9 mouse cellular contexts compared by ENCODE assay signal in the genomic region with DNA sequence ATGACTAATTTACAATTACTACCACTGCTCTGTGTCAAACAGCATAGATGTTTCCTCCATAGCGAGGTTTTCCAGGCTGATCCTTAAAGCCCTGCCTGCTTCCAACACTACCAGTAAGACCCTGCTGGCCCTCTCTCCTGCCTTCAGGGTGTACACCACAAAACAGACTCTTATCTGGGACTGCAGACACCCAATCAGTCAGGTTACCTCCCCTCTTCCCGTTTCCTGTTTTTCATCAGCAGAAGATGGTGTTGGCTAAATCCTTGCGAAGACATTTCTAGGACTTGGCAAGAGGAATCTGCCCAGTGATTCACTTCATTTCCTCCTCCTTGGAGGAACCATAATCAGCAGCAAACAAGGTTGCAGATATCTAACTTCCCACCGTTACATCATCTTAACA.
DNase-seq lines count a peak whose midpoint lies in the region; ATAC-seq and TF ChIP-seq lines count a peak whose summit lies in the region.
"Had no signal": no experiment of that assay in that cellular context is flagged by ENCODE, and none has a peak within 500 bp of the region (broad histone marks: within the 10 kb centered on the region; RNA-seq: fewer than 3 reads in every experiment).

No protein-coding gene starts in this region.

- ATAC-seq in heart, embryonic 16.5 days (replicated peaks; ENCODE audit: extremely low read depth, insufficient read depth, low FRiP score), result peak; percentile 65
- peak; percentile 96 for ATAC-seq in liver, embryonic 13.5 days (ENCODE audit: low read depth)
- ATAC-seq in stomach, postnatal 0 days (ENCODE audit: low FRiP score, low TSS enrichment), result peak; percentile 59; the same call in 1 of the 2 replicates
- ATAC-seq in midbrain, postnatal 0 days (ENCODE audit: low FRiP score), result no peak

- no peaks in the 10 kb centered on the region for H3K36me3 ChIP-seq in heart, embryonic 16.5 days (ENCODE audit: control insufficient read depth, insufficient read depth)
- H3K36me3 ChIP-seq in liver, embryonic 13.5 days, result no peaks in the 10 kb centered on the region
- H3K36me3 ChIP-seq in stomach, postnatal 0 days (ENCODE audit: control insufficient read depth, insufficient read depth, low read length), result no peaks in the 10 kb centered on the region
- H3K36me3 ChIP-seq in midbrain, postnatal 0 days (ENCODE audit: insufficient read depth, low read length), result no peaks in the 10 kb centered on the region

- no peak for TF ChIP-seq CTCF in stomach, postnatal 0 days (IDR thresholded peaks at IDR 0.05; ENCODE audit: low read depth)
- no peak for TF ChIP-seq CTCF in midbrain, postnatal 0 days (IDR thresholded peaks at IDR 0.05)

- 45% methylated on average over 4 of the region's 4 CpGs for WGBS in heart, embryonic 16.5 days
- WGBS in liver, embryonic 13.5 days (ENCODE audit: insufficient replicate concordance), result 9% methylated on average over 4 of the region's 4 CpGs
- 70% methylated on average over 4 of the region's 4 CpGs for WGBS in stomach, postnatal 0 days
- WGBS in midbrain, postnatal 0 days, result 81% methylated on average over 4 of the region's 4 CpGs

- no peak overlapping the region for H3K4me2 ChIP-seq in heart, embryonic 16.5 days (ENCODE audit: low read depth, low read length)
- peak overlapping the region; percentile 47 for H3K4me2 ChIP-seq in liver, embryonic 13.5 days
- H3K4me2 ChIP-seq in stomach, postnatal 0 days (replicated peaks; ENCODE audit: low read depth), result no peak overlapping the region
- H3K4me2 ChIP-seq in midbrain, postnatal 0 days (ENCODE audit: low read depth, low read length, poor library complexity, severe bottlenecking), result no peak overlapping the region

- peaks cover 2% of the 10 kb centered on the region for H3K4me1 ChIP-seq in heart, embryonic 16.5 days (ENCODE audit: control insufficient read depth, insufficient read depth, low read length)
- peaks cover 52% of the 10 kb centered on the region for H3K4me1 ChIP-seq in liver, embryonic 13.5 days (replicated peaks)
- H3K4me1 ChIP-seq in stomach, postnatal 0 days (replicated peaks; ENCODE audit: control insufficient read depth, insufficient read depth), result no peaks in the 10 kb centered on the region
- H3K4me1 ChIP-seq in midbrain, postnatal 0 days (ENCODE audit: insufficient read depth, low read length), result no peaks in the 10 kb centered on the region

- no peak overlapping the region for H3K4me3 ChIP-seq in heart, embryonic 16.5 days (ENCODE audit: low read length)
- H3K4me3 ChIP-seq in liver, embryonic 13.5 days (replicated peaks), result peak overlapping the region; percentile 10; the same call in 1 of the 2 replicates
- no peak overlapping the region for H3K4me3 ChIP-seq in stomach, postnatal 0 days (ENCODE audit: low read depth, low read length)
- no peak overlapping the region for H3K4me3 ChIP-seq in midbrain, postnatal 0 days (ENCODE audit: low read depth, low read length)

- no peaks in the 10 kb centered on the region for H3K9me3 ChIP-seq in heart, embryonic 16.5 days (replicated peaks; ENCODE audit: control insufficient read depth, low read length)
- H3K9me3 ChIP-seq in liver, embryonic 13.5 days (replicated peaks), result no peaks in the 10 kb centered on the region
- no peaks in the 10 kb centered on the region for H3K9me3 ChIP-seq in stomach, postnatal 0 days (ENCODE audit: control insufficient read depth, low read length)
- H3K9me3 ChIP-seq in midbrain, postnatal 0 days (ENCODE audit: low read length), result no peaks in the 10 kb centered on the region

- peak overlapping the region; percentile 47 for H3K27ac ChIP-seq in heart, embryonic 16.5 days (ENCODE audit: low read length)
- H3K27ac ChIP-seq in liver, embryonic 13.5 days, result peak overlapping the region; percentile 73
- no peak overlapping the region for H3K27ac ChIP-seq in stomach, postnatal 0 days (replicated peaks)
- no peak overlapping the region for H3K27ac ChIP-seq in midbrain, postnatal 0 days (ENCODE audit: low read depth, low read length)

- TF ChIP-seq EP300 in stomach, postnatal 0 days (optimal IDR thresholded peaks at IDR 0.05), result no peak

- H3K9ac ChIP-seq in heart, embryonic 16.5 days (ENCODE audit: low read length), result no peak overlapping the region
- 0 out of 2 replicates have a peak overlapping the region, but pooled peaks have one; percentile 18 for H3K9ac ChIP-seq in liver, embryonic 13.5 days
- no peak overlapping the region for H3K9ac ChIP-seq in stomach, postnatal 0 days (ENCODE audit: low read length)
- H3K9ac ChIP-seq in midbrain, postnatal 0 days (replicated peaks; ENCODE audit: low read length, poor library complexity, severe bottlenecking), result no peak overlapping the region

- no peaks in the 10 kb centered on the region for H3K27me3 ChIP-seq in heart, embryonic 16.5 days (ENCODE audit: control insufficient read depth, insufficient read depth, low read length)
- no peaks in the 10 kb centered on the region for H3K27me3 ChIP-seq in liver, embryonic 13.5 days
- H3K27me3 ChIP-seq in stomach, postnatal 0 days (ENCODE audit: control insufficient read depth, insufficient read depth, low read length), result no peaks in the 10 kb centered on the region
- H3K27me3 ChIP-seq in midbrain, postnatal 0 days (ENCODE audit: insufficient read depth, low read length), result no peaks in the 10 kb centered on the region

- peak; percentile 97 for DNase-seq in heart, adult 11 months
- DNase-seq in heart, postnatal 4 days, result no peak
- DNase-seq in liver, embryonic 13.5 days, result peak; percentile 50
- peak; percentile 19 for DNase-seq in stomach, postnatal 0 days (ENCODE audit: low spot score)
- no peak for DNase-seq in urinary bladder, postnatal 4 days (ENCODE audit: low spot score in 2 of 2)
- no peak for DNase-seq in midbrain, postnatal 0 days (ENCODE audit: low spot score)
- no peak for DNase-seq in retina, postnatal 1 day
- DNase-seq: cerebellum, postnatal 36 days had no signal

Comparison
In these comparisons a context has a peak if more than half of its experiments do, and no peak if none do; other contexts are left out.
1. DNase-seq: peak in heart, adult 11 months (single experiment), liver, embryonic 13.5 days (single experiment) and stomach, postnatal 0 days (single experiment); none in heart, postnatal 4 days (single experiment), urinary bladder, postnatal 4 days (0 of 2), midbrain, postnatal 0 days (single experiment) and retina, postnatal 1 day (single experiment).
2. H3K27ac ChIP-seq: peak in heart, embryonic 16.5 days (single experiment) and liver, embryonic 13.5 days (single experiment); none in stomach, postnatal 0 days (single experiment) and midbrain, postnatal 0 days (single experiment).